Mouse (Mus musculus) liver, postnatal 0 days (tissue): Measurements from ENCODE around the gene Rarres1. TPM values are rescaled to one million over a fixed set of nuclear protein-coding genes. Genes with fewer than 3 reads are reported as not detected.

Experiments used
- ATAC-seq: fragments of 200-750 bp; cut with Nextera tagmentation; 2 replicates; pipeline ENCODE4 v1.8.0; 2017; ENCODE audit warnings: mild to moderate bottlenecking, moderate library complexity
- DNase-seq: peaks from one replicate; pipeline ENCODE4 v3.0.0-alpha.2; 2016
- H3K27ac ChIP-seq: fragments of 300-500 bp; sonication (generic); 2 replicates; pipeline ENCODE4 v1.5.1; 2014; ENCODE audit warnings: antibody characterized with exemption, moderate library complexity, mild to moderate bottlenecking, low read depth
- H3K27me3 ChIP-seq: fragments of 300-500 bp; sonication (generic); 2 replicates; pipeline ENCODE4 v1.6.1; 2014; ENCODE audit warnings: low read length, control low read depth, mixed read lengths; ENCODE audit not compliant: insufficient read depth
- H3K36me3 ChIP-seq: fragments of 300-500 bp; sonication (generic); replicated peaks from 2 replicates; pipeline ENCODE4 v1.6.1; 2014; ENCODE audit warnings: mild to moderate bottlenecking, control low read depth, low read length, moderate library complexity, mixed read lengths; ENCODE audit not compliant: insufficient read depth
- H3K4me1 ChIP-seq: fragments of 300-500 bp; sonication (generic); 2 replicates; pipeline ENCODE4 v1.6.1; 2014; ENCODE audit warnings: antibody characterized with exemption, mild to moderate bottlenecking, control low read depth; ENCODE audit not compliant: insufficient read depth
- H3K4me2 ChIP-seq: fragments of 300-500 bp; sonication (generic); 2 replicates; pipeline ENCODE4 v1.6.1; 2014; ENCODE audit warnings: low read depth, mild to moderate bottlenecking, low read length, moderate library complexity, mixed read lengths
- H3K4me3 ChIP-seq: fragments of 300-500 bp; sonication (generic); 2 replicates; pipeline ENCODE4 v1.5.1; 2014; ENCODE audit warnings: low read depth, low read length
- H3K9ac ChIP-seq: fragments of 300-500 bp; sonication (generic); replicated peaks from 2 replicates; pipeline ENCODE4 v1.6.1; 2014; ENCODE audit warnings: mild to moderate bottlenecking, moderate library complexity
- H3K9me3 ChIP-seq: fragments of 300-500 bp; sonication (generic); 2 replicates; pipeline ENCODE4 v1.6.1; 2016; ENCODE audit warnings: mild to moderate bottlenecking, control low read depth, low read length, mixed read lengths
- CTCF ChIP-seq: sonication (generic); IDR thresholded peaks from 2 replicates; pipeline ENCODE4 v1.5.1; 2016; ENCODE audit warnings: antibody characterized with exemption, low read depth
- EP300 ChIP-seq: IDR thresholded peaks from 2 replicates; pipeline ENCODE4 v1.6.1; 2016; ENCODE audit warnings: antibody characterized with exemption, low read depth, mild to moderate bottlenecking
- WGBS: fragments of 180-500 bp; shearing (Covaris S2); extraction: QIAGEN DNeasy Blood & Tissue Kit; methylation state at CpG from one replicate; pipeline ENCODE4 v1.1.7; 2014; ENCODE audit not compliant: insufficient replicate concordance; 5-methylcytosine and 5-hydroxymethylcytosine counted together
- polyA plus RNA-seq: library from polyadenylated mRNA; unstranded; fragments of >200 nt; fragmentation: Nextera tagmentation; extraction: Ambion mirVana; gene quantifications from 2 replicates; pipeline ENCODE4 v1.2.1, GENCODE M21; 2015

Gene Rarres1
- polyA plus RNA-seq, 1 experiment from 2014 or later, result 12.7 TPM

GRCm38 (mm10) chr3:67450601-67451210, 64.6 kb downstream of the Rarres1 start:
- WGBS, result 82% methylated on average over 5 of the region's 5 CpGs
- no peak for DNase-seq

GRCm38 (mm10) chr3:67449660-67450059, 65.7 kb downstream of the Rarres1 start:
- Histone ChIP-seq H3K4me2 (no peak overlapping the region), H3K4me3 (no peak overlapping the region), H3K27ac (no peak overlapping the region), H3K9ac (no peak overlapping the region), H3K9me3 (no peaks in the 10 kb centered on the region), H3K27me3 (no peaks in the 10 kb centered on the region), H3K4me1 (no peaks in the 10 kb centered on the region), H3K36me3 (peaks cover 55% of the 10 kb centered on the region)
- ATAC-seq, result no peak
- TF ChIP-seq EP300 (no peak), CTCF (no peak)
- no peak for DNase-seq
- 89% methylated on average over 21 of the region's 21 CpGs for WGBS

More at GRCm38 (mm10) chr3:67450601-67451210, 64.6 kb downstream of the Rarres1 start:
- H3K27ac ChIP-seq, result no peak overlapping the region
- H3K27me3 ChIP-seq, result no peaks in the 10 kb centered on the region
- H3K9me3 ChIP-seq, result no peaks in the 10 kb centered on the region
- H3K4me2 ChIP-seq, result no peak overlapping the region
- H3K9ac ChIP-seq, result no peak overlapping the region
- H3K4me3 ChIP-seq, result no peak overlapping the region
- ATAC-seq, result no peak
- H3K36me3 ChIP-seq, result peaks cover 54% of the 10 kb centered on the region
- no peaks in the 10 kb centered on the region for H3K4me1 ChIP-seq
- TF ChIP-seq CTCF, result no peak
- no peak for TF ChIP-seq EP300

DNA sequence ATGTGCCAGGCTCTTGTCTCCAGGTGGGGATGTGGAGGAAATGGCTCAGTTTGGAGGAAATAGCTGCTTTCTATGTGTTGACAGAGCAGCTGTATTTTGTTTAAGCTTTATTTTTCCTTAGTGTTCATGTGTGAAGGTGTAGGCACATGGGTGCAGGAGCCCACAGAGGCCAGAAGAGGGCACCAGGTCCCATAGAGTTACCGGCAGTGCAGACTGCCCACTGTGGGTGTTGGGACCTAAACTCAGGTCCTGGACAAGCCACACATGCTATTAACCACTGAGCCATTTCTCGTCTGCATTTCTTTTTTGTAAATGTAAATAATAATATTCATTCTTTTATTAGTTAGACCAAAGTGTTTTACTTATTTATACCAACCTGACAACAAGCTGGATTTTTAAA, 68.2 kb downstream of the Rarres1 start:
- no peaks in the 10 kb centered on the region for H3K4me1 ChIP-seq
- no peak overlapping the region for H3K27ac ChIP-seq
- TF ChIP-seq EP300, result no peak
- TF ChIP-seq CTCF, result peak; percentile 35
- ATAC-seq, result no peak
- 88% methylated on average over 2 of the region's 2 CpGs for WGBS
- H3K4me2 ChIP-seq, result no peak overlapping the region
- no peak overlapping the region for H3K9ac ChIP-seq
- H3K4me3 ChIP-seq, result no peak overlapping the region
- H3K27me3 ChIP-seq, result no peaks in the 10 kb centered on the region
- no peak for DNase-seq
- H3K9me3 ChIP-seq, result no peaks in the 10 kb centered on the region
- H3K36me3 ChIP-seq, result peaks cover 58% of the 10 kb centered on the region

DNA sequence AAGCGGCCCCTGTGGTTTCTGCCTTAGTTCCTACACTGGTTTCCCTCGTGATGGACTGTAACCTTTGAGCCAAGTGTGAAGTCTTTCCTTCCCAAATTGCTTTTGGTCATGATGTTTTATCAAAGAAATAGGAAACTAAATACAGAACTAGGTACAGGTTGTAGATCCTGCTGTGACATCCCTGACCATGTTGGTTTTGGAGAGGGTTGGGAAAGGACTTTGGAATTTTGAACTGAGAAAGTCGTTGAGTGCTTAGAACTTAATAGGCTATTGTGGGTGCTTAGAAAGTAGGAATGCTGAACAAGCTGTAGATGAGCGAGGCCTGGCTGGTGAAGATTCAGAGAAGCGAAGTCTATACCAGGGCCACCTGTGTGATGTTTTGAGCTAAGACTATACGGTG, 81.3 kb downstream of the Rarres1 start:
- no peak overlapping the region for H3K27ac ChIP-seq
- H3K4me3 ChIP-seq, result no peak overlapping the region
- no peaks in the 10 kb centered on the region for H3K9me3 ChIP-seq
- peaks cover 9% of the 10 kb centered on the region; the same call in 1 of the 2 replicates for H3K4me1 ChIP-seq
- no peak overlapping the region for H3K4me2 ChIP-seq
- no peak for TF ChIP-seq CTCF
- no peak for TF ChIP-seq EP300
- 83% methylated on average over 6 of the region's 6 CpGs for WGBS
- peaks cover 34% of the 10 kb centered on the region for H3K36me3 ChIP-seq
- no peak overlapping the region for H3K9ac ChIP-seq
- no peaks in the 10 kb centered on the region for H3K27me3 ChIP-seq
- ATAC-seq (no peak), DNase-seq (no peak)

DNA sequence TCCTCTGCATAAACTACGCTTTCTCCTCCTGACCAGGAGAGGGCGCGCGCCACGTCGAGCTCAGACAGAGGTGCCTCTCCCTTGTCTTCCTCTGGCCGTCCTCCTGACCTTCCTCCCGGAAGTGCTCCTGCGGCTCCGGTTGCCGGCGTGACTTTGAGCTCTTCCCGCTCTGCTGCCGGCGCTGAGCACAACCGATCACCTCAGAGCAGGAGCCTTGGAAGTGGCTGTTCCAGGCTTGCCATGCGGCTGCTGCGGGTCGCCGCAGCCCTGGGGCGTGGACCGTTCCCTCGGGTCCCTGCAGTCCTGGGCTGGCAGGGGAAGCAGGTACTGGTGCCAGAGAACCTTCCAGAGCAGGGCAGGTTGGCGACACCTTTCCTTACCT, 85.3 kb downstream of the Rarres1 start, which contains the start of gene Gfm1:
Gene Gfm1, plus strand, starts transcription at position 98 of the 382 bp plus-strand sequence.
- ATAC-seq (peak; percentile 95), DNase-seq (peak; percentile 91)
- Histone ChIP-seq H3K27me3 (no peaks in the 10 kb centered on the region), H3K4me1 (peaks cover 9% of the 10 kb centered on the region; the same call in 1 of the 2 replicates), H3K9ac (peak within 1 kb of the TSS; percentile 91), H3K4me2 (peak within 1 kb of the TSS; percentile 87), H3K36me3 (peaks cover 12% of the 10 kb centered on the region), H3K9me3 (peaks cover 2% of the 10 kb centered on the region; the same call in 1 of the 2 replicates), H3K4me3 (peak within 1 kb of the TSS; percentile 93), H3K27ac (peak within 1 kb of the TSS; percentile 58)
- under 1% methylated on average over 24 of the region's 24 CpGs for WGBS
- TF ChIP-seq EP300 (no peak), CTCF (peak; percentile 95)

DNA sequence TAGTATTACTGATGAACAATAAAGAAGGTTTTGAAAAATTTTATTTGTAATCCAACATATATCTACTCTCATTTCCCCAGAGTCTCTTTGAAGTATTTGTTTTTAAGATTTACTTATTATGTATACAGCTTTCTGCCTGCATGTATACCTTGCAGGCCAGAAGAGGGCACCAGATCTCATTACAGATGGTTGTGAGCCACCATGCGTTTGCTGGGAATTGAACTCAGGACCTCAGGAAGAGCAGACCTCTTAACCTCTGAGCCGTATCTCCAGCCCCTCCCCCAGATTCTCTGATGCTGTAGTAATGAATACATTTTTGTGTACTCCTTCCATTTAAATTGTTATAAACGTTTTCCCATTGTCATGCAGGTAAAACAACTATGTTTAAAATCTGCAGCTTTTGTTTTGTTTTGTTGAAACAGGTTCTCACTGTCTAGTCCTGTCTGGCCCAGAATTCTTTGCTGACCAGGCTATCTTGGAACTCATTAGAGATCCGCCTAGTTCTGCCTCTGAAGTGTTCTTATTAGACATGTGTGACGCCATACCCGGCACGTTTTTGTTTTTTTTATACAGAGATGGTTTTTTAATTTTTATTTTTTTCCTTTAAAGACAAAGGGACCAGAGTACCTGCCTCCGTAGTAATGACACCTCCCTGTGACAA, 85.9 kb downstream of the Rarres1 start:
- WGBS, result 32% methylated on average over 8 of the region's 8 CpGs
- ATAC-seq (peak; percentile 10), DNase-seq (no peak)
- H3K4me1 ChIP-seq, result peaks cover 9% of the 10 kb centered on the region; the same call in 1 of the 2 replicates
- H3K9me3 ChIP-seq, result peaks cover 2% of the 10 kb centered on the region; the same call in 1 of the 2 replicates
- peak overlapping the region; percentile 87 for H3K4me2 ChIP-seq
- no peak overlapping the region; the same call in 1 of the 2 replicates for H3K9ac ChIP-seq
- H3K36me3 ChIP-seq, result peaks cover 11% of the 10 kb centered on the region
- no peaks in the 10 kb centered on the region for H3K27me3 ChIP-seq
- no peak overlapping the region for H3K27ac ChIP-seq
- H3K4me3 ChIP-seq, result peak overlapping the region; percentile 93
- no peak for TF ChIP-seq EP300
- TF ChIP-seq CTCF, result 0 out of 2 replicates have a peak, but pooled peaks have one; percentile 14

Other genes with a start within 250 kb of the Rarres1 start
- 1.2 and 4.0 TPM in 2 replicates for gene Mlf1, start 141.4 kb downstream of the Rarres1 start, polyA plus RNA-seq
- not detected in 2 replicates for gene Gm17402, start 140.4 kb downstream of the Rarres1 start, polyA plus RNA-seq
- gene Gfm1, start 85.4 kb downstream of the Rarres1 start, polyA plus RNA-seq, result 34.3 and 37.8 TPM in 2 replicates
- 9.0 and 9.9 TPM in 2 replicates for gene Lxn, start 51.6 kb downstream of the Rarres1 start, polyA plus RNA-seq
- 25.2 and 29.6 TPM in 2 replicates for gene Mfsd1, start 67.2 kb upstream of the Rarres1 start, polyA plus RNA-seq